Mouse (Mus musculus) brain, embryonic 14.5 days (tissue): Measurements from ENCODE around the gene Cblb. TPM values are rescaled to one million over a fixed set of nuclear protein-coding genes. Genes with fewer than 3 reads are reported as not detected.

ENCODE experiments used
- DNase-seq: peaks from one replicate; pipeline ENCODE4 v3.0.0-alpha.2; 2011; ENCODE audit warnings: low read depth
- CTCF ChIP-seq: fragments of 200-500 bp; IDR thresholded peaks from 2 replicates; pipeline ENCODE4 v1.5.1; 2012; ENCODE audit warnings: inconsistent platforms, mild to moderate bottlenecking, moderate library complexity, borderline replicate concordance; ENCODE audit not compliant: insufficient read depth, insufficient read length; ENCODE audit errors: extremely low read depth
- POLR2A ChIP-seq: fragments of 200-500 bp; IDR thresholded peaks from 2 replicates; pipeline ENCODE4 v1.6.1; 2012; ENCODE audit warnings: mild to moderate bottlenecking, inconsistent platforms, borderline replicate concordance; ENCODE audit not compliant: poor library complexity, insufficient read depth, insufficient read length, severe bottlenecking; ENCODE audit errors: extremely low read depth
- polyA plus RNA-seq: library from polyadenylated mRNA; depleted of rRNA; stranded (reverse); fragments of >200 nt; gene quantifications from 2 replicates; pipeline ENCODE4 v1.2.3, GENCODE M21; 2012; rRNA removed

Gene Cblb
- 29.9 and 31.8 TPM in 2 replicates for polyA plus RNA-seq

DNA sequence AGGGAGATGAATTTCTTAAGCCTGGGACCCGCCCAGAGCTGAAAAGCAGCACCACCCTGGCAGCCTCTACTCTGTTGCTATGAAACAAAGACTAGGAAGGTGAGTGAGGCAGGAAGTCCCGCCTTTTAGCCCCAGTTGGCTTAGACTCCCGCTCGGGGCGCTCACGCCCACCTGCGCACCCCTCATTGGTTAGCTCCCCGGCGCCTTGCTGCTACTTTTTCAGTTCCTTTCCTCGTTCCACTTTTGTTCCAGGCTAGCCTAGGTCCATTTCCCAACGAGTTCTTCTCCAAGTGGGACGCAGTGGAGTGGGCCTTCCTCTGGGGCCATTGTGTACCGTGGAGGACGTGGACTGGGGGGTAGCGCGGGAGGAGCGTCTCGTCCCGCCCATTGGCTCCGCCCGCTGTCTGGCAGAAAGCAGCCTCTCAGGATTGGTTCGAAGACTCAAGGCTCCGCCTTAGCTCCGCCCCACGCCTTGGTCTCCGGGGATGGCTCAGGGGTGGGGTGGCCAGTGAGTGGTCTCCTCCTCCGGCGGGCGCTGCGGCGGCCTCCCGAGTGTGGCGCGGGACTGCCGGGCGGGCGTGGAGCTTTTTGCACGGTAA lies at the start of gene Cblb:
TSS of gene Cblb (plus strand) at position 135 of the 599 bp plus-strand sequence.
- 0 out of 2 replicates have a peak, but pooled peaks have one; percentile 1 for TF ChIP-seq CTCF
- peak; percentile 95 for TF ChIP-seq POLR2A
- peak; percentile 99 for DNase-seq

DNA sequence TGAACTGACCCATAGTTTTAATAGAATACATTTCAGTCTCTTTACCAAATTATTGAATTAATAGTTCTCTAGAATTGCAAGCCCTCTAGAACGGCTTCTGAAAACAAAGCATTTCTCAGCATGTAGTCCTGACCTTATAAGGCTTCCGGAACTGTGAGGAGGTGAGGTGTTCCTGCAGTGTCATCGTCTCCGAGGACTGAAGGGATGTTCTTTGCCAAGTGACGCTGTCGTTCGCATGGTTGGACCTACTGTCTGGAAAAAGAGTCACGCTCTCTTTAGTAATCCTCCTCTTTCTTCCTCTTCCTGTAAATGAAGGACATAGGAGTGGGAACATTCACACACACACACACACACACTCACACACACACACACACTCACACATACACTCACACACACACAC lies 45.6 kb upstream of the Cblb start:
- DNase-seq: peak; percentile 8
- TF ChIP-seq CTCF (no peak), POLR2A (no peak)

DNA sequence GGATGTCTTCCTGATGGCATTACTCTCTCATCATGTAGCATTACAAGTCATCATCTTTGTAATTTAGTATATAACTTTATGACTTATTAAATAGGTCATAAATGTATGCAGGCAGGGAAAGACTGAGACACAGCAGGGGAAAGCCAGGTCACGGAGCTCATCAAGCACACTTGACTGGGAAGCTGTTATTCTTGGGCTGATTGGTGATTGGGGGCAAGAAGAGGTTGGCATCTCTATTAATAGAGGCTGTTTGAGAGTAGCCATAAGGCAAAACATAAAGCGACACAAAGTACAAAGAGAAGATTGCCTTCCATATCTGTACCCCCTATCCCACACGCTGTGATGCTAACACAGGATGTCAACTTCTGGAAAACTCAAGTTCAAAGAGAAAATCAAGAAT lies 44.8 kb upstream of the Cblb start:
- DNase-seq: no peak
- TF ChIP-seq POLR2A (no peak), CTCF (no peak)

DNA sequence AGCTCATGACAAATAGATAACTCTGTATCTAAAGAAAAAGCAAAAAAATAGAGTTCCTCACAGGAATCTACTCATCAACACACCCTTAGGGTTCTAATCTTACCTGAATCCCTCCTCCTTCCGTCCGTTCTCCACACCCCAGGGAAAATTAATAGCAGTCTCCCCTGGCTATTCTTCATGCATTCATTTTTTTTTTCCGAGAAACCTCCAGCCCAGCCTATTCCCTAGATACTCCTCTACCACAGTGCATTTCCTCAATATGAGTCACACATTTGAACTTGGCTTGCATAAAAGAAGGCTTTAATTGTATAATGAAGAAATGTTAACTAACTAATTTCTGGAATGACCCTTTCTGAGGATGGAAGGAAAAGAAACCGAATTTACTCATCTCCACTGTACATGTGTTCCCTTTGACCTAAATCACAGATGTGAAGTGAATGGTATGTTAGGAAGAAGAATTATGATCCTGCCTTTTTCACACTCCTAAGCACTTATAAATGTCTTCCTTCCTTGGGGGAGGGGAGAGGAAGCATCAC lies 43.9 kb upstream of the Cblb start:
- DNase-seq: no peak
- no peak for TF ChIP-seq POLR2A
- TF ChIP-seq CTCF: no peak

DNA sequence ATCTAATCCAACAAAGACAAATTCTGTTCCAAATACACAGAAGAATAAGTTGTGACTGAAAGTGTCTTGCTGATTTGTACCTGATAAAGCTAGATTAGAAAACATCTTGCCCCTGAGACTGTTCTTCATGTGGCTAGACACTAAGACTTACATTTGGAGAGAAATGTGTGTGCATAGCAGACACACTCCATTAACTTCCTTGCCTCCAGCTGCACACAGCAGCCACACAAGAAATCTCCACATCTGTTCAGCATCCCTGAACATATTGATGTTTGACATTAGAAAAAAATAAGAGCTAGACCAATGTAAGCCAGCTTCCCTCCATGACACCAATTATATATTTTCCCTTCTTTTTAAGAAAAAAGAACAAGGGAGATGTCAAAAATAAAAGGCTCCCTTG lies 43.0 kb upstream of the Cblb start:
- peak; percentile 40 for DNase-seq
- no peak for TF ChIP-seq POLR2A
- no peak for TF ChIP-seq CTCF

DNA sequence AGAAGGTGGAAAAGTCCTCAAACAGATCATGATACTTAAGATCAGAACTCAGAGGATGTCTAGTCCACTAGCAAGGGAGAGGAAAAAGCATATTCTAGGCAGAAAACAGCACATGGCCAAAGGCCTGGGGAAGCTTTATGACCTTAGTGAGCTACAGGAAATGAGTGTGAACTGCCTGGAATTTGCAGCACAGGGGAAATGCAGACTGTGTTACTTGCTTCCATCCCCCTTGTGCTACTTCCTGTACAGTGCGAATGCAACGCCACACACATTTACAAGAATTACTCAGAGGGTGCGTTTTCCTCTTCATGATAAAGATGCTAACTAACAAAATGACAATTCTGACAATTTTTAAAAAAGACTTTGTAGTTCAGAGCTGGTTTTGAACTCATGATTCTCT lies 41.8 kb upstream of the Cblb start:
- no peak for DNase-seq
- TF ChIP-seq CTCF (no peak), POLR2A (no peak)

DNA sequence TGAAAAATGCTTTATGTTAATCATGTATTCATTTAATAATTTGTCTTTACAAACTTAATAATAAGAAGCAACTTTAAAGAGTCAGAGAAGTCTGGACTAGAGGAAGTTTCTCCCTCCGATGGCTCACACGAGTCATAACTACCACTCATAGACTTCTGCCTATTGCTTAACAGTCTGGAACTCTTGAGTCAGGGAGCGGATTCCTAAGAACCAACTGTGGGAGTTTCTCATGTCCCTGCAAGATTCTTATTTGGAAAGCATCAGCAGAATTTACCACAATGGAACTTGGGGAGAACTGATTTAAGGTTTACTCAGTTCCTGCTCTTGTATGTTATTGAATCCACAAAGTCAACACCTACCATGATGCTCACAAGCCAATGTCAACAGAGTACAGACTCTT lies 31.0 kb upstream of the Cblb start:
- TF ChIP-seq CTCF (no peak), POLR2A (no peak)
- DNase-seq: no peak

DNA sequence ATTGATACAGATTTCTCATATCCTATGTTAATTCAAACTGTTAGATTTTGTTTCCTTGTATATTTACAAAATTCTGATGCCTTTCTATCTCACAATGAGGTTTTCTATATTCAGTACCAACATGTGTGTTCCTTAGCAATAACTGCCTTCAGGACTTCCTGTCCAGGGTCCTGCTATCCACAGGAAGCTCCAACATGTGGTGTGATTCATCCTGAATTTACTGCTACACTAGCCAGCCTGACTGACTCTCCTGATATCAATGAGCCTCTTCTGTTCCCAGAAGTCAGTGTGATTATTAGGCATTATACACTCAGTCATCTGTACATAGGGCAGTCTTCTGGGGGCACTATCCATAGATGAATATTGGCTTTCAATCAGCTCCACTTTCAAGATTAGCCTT lies 30.2 kb upstream of the Cblb start:
- no peak for TF ChIP-seq POLR2A
- TF ChIP-seq CTCF: no peak
- DNase-seq: no peak

DNA sequence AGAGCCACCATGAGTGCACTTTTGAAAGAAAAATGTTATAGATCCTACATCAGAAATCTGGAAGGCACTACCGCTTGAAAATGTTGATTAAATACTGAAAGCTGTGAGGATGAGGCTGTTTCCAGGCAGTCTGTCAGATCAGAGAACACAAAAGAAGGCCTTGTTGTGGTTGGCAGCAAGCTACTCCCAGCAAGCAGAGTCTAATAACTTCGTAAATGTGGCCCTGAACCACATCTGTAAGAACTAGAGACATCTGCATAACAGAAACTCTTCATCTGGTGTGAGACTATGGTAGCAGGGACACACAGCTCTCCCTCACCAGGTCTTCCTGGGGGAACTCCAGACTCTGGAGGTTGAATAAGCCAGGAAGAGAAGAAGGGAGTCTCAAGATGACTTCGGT lies 24.0 kb upstream of the Cblb start:
- no peak for TF ChIP-seq CTCF
- no peak for TF ChIP-seq POLR2A
- DNase-seq: no peak

DNA sequence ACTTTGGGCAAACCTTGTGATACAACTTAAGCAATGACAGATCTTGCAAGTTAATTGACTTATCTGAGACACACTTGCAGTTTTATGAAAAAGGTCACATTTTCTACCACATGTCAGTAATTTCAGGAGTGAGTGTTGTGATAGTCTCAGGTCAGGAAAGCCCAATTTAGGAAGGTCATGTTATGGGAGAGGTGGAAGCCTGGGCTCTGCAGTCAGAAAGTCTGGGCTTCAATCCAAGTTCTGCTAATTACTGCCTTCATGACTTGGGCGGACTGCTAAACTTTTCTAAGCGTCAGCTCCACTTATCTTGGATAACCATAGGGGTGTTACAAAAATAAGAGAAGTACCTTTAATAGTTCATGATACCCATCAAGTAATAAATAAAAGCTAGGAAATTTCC lies 22.6 kb upstream of the Cblb start:
- DNase-seq: peak; percentile 28
- no peak for TF ChIP-seq POLR2A
- TF ChIP-seq CTCF: no peak

DNA sequence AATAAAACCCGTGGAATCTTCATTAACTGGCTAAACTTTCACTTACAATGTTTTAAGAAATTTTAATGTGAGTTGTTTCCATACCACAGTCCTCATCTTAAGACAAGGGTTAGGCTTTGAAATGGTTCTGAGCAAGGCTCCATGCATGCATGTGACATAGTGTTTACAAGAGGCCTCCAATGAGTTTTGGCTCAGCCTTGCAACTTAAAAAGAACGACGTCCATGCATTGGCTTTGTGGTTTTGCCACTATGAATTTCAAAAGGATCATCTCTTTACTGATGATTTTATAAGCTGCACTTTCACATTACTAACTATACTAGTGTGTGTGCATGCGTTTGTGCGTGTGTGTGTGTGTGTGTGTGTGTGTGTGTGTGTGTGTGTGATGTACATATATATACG lies 21.6 kb upstream of the Cblb start:
- no peak for DNase-seq
- TF ChIP-seq CTCF: no peak

DNA sequence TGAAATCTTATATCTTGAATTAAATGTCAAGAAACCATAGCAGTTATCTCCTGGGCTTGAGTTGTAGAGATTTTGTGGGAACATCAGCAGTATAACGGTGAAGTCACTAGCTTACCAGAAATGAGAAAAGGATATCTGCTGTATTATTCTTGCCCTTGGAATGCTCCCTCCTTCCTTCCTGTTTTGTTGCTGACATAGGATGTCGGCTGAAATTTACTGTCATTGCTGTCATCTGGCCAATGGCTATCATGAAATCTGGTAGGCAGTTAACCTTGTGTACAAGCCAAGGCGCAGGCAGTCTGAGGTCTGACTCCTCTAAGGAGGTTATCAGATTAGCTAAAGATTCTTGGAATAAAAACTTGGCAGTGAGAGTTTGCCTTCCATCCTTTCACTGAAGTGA lies 18.0 kb upstream of the Cblb start:
- no peak for TF ChIP-seq CTCF
- no peak for DNase-seq
